Mouse (Mus musculus) midbrain, postnatal 0 days (tissue): ENCODE measurements around the gene Cbarp. TPM values are rescaled to one million over a fixed set of nuclear protein-coding genes. Genes with fewer than 3 reads are reported as not detected.

Experiments
- ATAC-seq: fragments of 200-750 bp; cut with Nextera tagmentation; 2 replicates; pipeline ENCODE4 v1.8.0; 2017; ENCODE audit warnings: moderate number of reproducible peaks, mild to moderate bottlenecking, moderate TSS enrichment, moderate library complexity; ENCODE audit not compliant: low FRiP score
- DNase-seq: peaks from one replicate; pipeline ENCODE4 v3.0.0-alpha.2; 2015; ENCODE audit warnings: low spot score
- H3K27ac ChIP-seq: fragments of 300-500 bp; sonication (generic); 2 replicates; pipeline ENCODE4 v1.5.1; 2014; ENCODE audit warnings: low read depth, mild to moderate bottlenecking, low read length, mixed read lengths
- H3K27me3 ChIP-seq: fragments of 300-500 bp; sonication (generic); 2 replicates; pipeline ENCODE4 v1.6.1; 2014; ENCODE audit warnings: low read length, control low read depth, mixed read lengths; ENCODE audit not compliant: insufficient read depth
- H3K36me3 ChIP-seq: fragments of 300-500 bp; sonication (generic); 2 replicates; pipeline ENCODE4 v1.6.1; 2014; ENCODE audit warnings: low read length, control low read depth, mixed read lengths; ENCODE audit not compliant: insufficient read depth
- H3K4me1 ChIP-seq: fragments of 300-500 bp; sonication (generic); 2 replicates; pipeline ENCODE4 v1.6.1; 2014; ENCODE audit warnings: mild to moderate bottlenecking, control low read depth, antibody characterized with exemption, low read length, mixed read lengths; ENCODE audit not compliant: insufficient read depth
- H3K4me2 ChIP-seq: fragments of 300-500 bp; sonication (generic); 2 replicates; pipeline ENCODE4 v1.6.1; 2014; ENCODE audit warnings: low read depth, mild to moderate bottlenecking, low read length, mixed read lengths; ENCODE audit not compliant: poor library complexity, severe bottlenecking
- H3K4me3 ChIP-seq: fragments of 300-500 bp; sonication (generic); 2 replicates; pipeline ENCODE4 v1.5.1; 2014; ENCODE audit warnings: low read depth, mild to moderate bottlenecking, low read length, moderate library complexity
- H3K9ac ChIP-seq: fragments of 300-500 bp; sonication (generic); replicated peaks from 2 replicates; pipeline ENCODE4 v1.6.1; 2014; ENCODE audit warnings: mild to moderate bottlenecking, low read length, moderate library complexity, mixed read lengths; ENCODE audit not compliant: poor library complexity, severe bottlenecking
- H3K9me3 ChIP-seq: fragments of 300-500 bp; sonication (generic); 2 replicates; pipeline ENCODE4 v1.6.1; 2016; ENCODE audit warnings: low read length, control low read depth
- CTCF ChIP-seq: IDR thresholded peaks from 2 replicates; pipeline ENCODE4 v1.5.1; 2016; ENCODE audit warnings: antibody characterized with exemption, mild to moderate bottlenecking
- WGBS: fragments of 180-500 bp; shearing (Covaris S2); extraction: QIAGEN DNeasy Blood & Tissue Kit; methylation state at CpG from one replicate; pipeline ENCODE4 v1.1.7; 2014; 5-methylcytosine and 5-hydroxymethylcytosine counted together
- polyA plus RNA-seq: library from polyadenylated mRNA; unstranded; fragments of >200 nt; fragmentation: Nextera tagmentation; extraction: Ambion mirVana; gene quantifications from 2 replicates; pipeline ENCODE4 v1.2.1, GENCODE M21; 2015
- total RNA-seq: library from RNA; depleted of rRNA; stranded (reverse); fragments of >200 nt; gene quantifications from 2 replicates; pipeline ENCODE4 v1.2.3, GENCODE M21; 2014

Cbarp gene
- total and polyA plus RNA-seq, 2 experiments from 2014 or later: 120 to 273 TPM

DNA sequence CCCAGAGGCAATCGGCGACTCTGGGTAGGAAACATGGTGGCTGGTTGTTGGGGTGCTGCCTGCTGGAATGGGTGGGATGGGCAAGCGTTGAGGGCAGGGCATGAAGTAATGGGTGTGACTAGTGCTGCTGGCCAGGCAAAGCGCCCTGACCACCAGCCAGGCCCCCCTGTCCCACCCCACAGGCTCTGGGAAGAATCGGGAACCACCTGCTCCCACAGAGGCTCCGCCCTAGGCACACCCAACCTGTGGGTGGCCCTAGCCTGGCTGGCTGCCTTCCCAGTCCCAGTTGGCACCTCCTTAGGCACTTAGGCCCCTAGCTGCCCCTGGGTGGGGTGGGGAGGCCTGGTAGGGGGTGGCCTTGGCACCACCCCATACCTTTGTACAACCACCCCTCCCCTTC lies 5.3 kb upstream of the Cbarp start:
- DNase-seq (no peak), ATAC-seq (no peak)
- Histone ChIP-seq H3K9ac (no peak overlapping the region), H3K4me2 (no peak overlapping the region), H3K4me3 (no peak overlapping the region), H3K4me1 (peaks cover 5% of the 10 kb centered on the region; the same call in 1 of the 2 replicates), H3K9me3 (no peaks in the 10 kb centered on the region), H3K27me3 (no peaks in the 10 kb centered on the region), H3K27ac (no peak overlapping the region), H3K36me3 (peaks cover 15% of the 10 kb centered on the region)
- no peak for TF ChIP-seq CTCF
- 85% methylated on average over 6 of the region's 6 CpGs for WGBS

DNA sequence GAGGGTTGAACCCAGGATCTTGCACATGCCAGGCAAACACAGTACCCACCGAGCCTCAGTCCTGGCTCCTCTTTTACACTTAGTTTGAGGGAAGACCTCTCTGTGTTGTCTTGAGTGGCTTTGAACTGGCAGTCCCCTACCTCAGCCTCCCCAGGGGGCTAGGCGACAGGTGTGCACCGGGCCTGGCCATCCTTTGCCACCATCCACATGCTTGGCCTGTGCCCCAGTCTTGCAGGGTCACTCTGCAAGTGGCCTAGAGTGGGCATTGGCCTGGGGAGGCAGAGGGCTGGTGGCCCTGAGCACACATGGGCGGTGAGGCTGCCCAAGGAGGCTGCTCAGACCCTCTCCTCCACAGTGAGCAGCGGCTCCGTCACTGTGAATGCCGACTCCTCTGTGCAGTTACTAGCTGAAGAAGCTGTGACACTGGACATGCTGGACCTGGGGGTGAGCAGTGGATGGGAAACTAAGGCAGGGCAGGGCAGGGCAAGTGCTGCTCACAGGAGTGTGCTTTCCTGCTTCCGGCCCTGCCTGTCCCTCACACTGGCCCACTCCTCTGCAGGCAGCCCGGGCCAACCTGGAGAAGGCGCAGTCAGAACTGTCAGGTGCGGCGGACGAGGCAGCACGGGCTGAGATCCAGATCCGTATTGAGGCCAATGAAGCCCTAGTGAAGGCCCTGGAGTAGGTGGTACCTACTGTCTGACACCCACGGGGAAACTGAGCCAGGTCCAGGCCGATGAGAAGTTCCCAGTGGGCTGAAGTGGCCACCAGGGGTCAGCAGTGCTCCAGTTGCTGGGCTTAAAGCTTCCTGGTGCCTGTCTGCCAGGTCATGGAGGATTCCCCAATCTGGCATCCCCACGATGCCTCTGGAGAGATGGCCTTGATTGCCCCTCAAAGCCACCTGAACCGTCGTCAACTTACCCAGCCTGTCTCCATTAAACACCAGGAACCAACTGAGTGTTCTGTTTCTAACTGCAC lies 4.5 kb upstream of the Cbarp start:
- Histone ChIP-seq H3K27ac (no peak overlapping the region), H3K4me2 (no peak overlapping the region), H3K36me3 (peaks cover 15% of the 10 kb centered on the region), H3K4me3 (no peak overlapping the region), H3K4me1 (peaks cover 5% of the 10 kb centered on the region; the same call in 1 of the 2 replicates), H3K27me3 (no peaks in the 10 kb centered on the region), H3K9ac (no peak overlapping the region), H3K9me3 (no peaks in the 10 kb centered on the region)
- DNase-seq (peak; percentile 73), ATAC-seq (no peak)
- TF ChIP-seq CTCF: peak; percentile 84
- 67% methylated on average over 20 of the region's 20 CpGs for WGBS

DNA sequence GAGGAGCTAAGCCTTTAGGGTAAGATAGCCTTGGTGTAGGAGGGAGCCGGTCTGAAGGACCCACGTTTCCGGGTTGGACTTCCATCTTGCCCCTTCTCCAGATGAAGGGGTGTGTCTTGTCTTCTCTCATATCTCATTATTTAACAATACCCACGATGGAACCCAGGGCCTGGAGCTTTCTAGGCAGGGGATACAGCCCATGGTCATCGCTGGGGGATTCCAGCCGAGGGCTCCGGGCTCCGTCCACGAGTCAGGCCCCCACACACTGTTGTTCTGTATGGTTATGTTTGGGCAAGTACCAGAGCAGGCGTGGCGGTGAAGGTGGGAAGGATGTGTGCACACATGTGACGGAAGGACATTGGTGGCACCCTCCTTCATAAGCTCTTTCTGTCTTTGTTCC lies 3.5 kb upstream of the Cbarp start:
- H3K4me3 ChIP-seq: no peak overlapping the region
- no peak for DNase-seq
- H3K4me2 ChIP-seq: no peak overlapping the region
- TF ChIP-seq CTCF: no peak
- no peak overlapping the region for H3K27ac ChIP-seq
- ATAC-seq: no peak
- H3K9ac ChIP-seq: no peak overlapping the region
- no peaks in the 10 kb centered on the region for H3K9me3 ChIP-seq
- 91% methylated on average over 12 of the region's 12 CpGs for WGBS
- no peaks in the 10 kb centered on the region for H3K27me3 ChIP-seq
- peaks cover 5% of the 10 kb centered on the region; the same call in 1 of the 2 replicates for H3K4me1 ChIP-seq
- peaks cover 15% of the 10 kb centered on the region for H3K36me3 ChIP-seq

DNA sequence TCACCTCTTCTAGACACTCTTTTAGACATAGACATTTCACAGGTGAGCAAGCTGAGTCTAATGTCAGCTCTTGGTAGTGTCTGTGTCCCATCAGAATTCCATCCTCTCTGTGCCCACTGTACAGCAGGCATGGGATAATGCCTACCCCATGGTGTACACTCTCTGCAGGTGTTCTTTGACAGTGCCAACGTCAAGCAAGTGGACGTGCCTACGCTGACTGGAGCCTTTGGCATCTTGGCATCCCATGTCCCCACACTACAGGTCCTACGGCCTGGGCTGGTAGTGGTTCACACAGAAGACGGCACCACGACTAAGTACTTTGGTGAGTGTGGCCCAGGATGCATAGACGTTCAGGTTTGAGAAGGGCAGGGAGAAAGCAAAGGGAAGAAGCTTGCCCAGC lies 3.0 kb upstream of the Cbarp start:
- DNase-seq: no peak
- no peak overlapping the region for H3K9ac ChIP-seq
- WGBS: 91% methylated on average over 7 of the region's 7 CpGs
- peaks cover 5% of the 10 kb centered on the region; the same call in 1 of the 2 replicates for H3K4me1 ChIP-seq
- H3K4me3 ChIP-seq: no peak overlapping the region
- no peak for ATAC-seq
- H3K4me2 ChIP-seq: no peak overlapping the region
- H3K36me3 ChIP-seq: peaks cover 15% of the 10 kb centered on the region
- H3K9me3 ChIP-seq: no peaks in the 10 kb centered on the region
- H3K27ac ChIP-seq: no peak overlapping the region
- TF ChIP-seq CTCF: no peak
- no peaks in the 10 kb centered on the region for H3K27me3 ChIP-seq

DNA sequence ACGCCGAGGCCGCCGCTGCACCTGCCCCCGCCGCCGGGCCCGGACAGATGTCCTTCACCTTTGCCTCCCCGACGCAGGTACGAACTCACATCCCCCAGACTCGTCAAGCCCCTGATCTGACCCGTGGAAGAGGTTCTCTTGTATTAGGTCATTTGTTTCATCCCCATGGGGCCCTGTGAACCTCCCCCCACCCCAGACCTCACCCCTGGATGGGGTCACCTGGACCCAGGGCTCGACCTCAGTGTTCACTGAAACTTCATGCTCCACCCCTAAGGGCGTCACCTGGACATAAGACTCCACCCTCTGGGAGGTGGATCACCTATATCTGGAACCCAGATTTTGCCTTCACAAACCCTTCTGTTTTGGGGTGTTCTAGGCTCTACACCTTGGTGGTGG lies 1.9 kb upstream of the Cbarp start:
- Histone ChIP-seq H3K4me1 (peaks cover 5% of the 10 kb centered on the region; the same call in 1 of the 2 replicates), H3K9ac (peak overlapping the region; percentile 88), H3K4me2 (peak overlapping the region; percentile 85), H3K9me3 (no peaks in the 10 kb centered on the region), H3K36me3 (peaks cover 15% of the 10 kb centered on the region), H3K27me3 (no peaks in the 10 kb centered on the region), H3K27ac (peak overlapping the region; percentile 89), H3K4me3 (peak overlapping the region; percentile 72)
- no peak for DNase-seq
- no peak for ATAC-seq
- no peak for TF ChIP-seq CTCF
- 0% methylated on average over 15 of the region's 15 CpGs for WGBS
